Mouse (Mus musculus): ENCODE measurements at regions not wholly inside any gene's neighbourhood (a gene's known extent, or its start where the extent isn't known, plus 50 kb on each side); places are given as distances from the start of the nearest gene placed in this dataset.

DNA sequence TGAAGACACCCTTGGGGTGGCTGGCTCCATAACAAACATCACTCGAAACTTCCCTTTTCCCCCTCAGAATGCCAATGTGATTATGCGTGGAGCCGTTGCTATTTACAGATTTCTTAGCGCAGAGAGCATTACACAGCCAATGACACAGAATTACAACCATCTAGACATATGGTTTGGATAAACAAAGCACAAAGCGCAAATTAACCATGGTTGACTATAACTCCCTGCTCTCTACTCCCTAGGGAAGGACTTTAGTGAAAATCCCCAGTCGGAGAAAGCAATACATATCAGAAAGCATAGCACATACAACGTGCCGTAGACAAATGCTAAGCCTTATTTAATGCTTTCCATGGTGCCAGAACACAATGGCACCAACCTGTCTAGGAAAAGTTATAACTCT lies 131.8 kb downstream of the Tshz3 start:
- no peak for DNase-seq (ENCODE audit: low spot score in 2 of 2)

DNA sequence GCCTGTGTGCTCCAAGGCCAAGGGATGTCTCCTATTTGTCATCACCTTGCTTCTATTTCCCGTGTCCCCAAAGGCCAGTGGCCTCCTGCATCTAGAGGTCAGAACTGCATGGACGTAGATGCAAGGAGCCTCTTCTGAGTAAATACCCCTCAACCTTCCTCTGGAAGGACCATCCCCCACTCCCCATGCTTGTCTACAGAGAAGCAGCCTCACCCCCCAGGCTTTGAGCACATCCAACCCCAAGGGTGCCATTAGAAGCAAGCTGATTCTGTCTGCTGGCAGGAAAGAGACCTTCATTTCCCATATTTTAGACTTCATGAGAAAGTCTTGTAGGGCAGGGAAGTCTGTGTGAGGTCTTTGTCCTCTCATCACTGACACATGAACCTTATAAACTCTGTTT lies 132.2 kb downstream of the Tshz3 start:
- no peak for DNase-seq (ENCODE audit: low spot score in 2 of 2)

DNA sequence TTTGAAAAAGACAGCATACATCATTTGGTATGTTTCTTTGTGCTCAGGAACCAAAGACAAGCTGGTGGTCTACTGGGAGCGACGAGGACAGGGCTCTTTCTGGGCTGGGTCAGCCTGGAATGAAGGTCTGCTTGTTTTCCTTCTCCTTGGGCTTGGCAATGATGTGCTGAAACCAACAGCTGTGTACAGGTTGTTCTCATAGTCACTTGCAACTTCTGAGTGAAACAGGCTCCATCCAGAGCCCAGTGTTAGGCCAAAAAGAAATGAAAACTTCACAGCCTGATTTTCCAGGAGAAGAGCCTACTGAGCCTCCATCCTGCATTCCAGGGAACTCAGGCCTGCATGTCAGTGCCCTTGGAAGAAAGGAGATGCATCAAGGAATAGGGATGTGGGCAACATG lies 150.4 kb downstream of the Tshz3 start:
- no peak for DNase-seq (ENCODE audit: low spot score in 2 of 2)

DNA sequence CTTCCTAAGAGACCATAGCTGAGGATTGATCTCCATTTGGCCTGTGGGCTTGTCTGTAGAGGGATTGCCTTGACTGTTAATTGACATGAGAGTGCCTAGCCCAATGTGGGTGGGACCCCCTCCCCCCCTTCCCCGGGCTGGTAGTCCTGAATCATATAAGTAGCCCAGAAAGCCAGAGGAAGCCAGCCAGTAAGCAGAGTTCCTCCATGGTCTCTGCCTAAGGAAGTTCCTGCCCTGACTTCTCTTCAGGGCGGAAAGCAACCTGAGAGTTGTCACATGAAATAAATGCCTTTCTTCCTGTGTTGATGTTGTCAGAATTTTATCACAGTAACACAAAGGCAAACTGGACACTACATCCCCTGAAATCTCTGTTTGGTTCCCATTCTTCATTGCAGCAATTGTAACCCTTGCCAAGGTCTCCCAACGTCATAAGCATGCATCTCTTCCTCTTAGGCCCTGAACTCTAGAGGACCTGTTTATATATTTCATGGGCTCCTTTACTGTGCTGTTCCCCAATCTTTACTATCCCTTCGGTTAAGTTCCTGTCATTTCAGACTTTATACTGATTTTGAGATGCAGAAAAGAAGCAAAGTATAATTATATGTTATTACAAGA lies 153.5 kb downstream of the Tshz3 start:
- no peak for DNase-seq (ENCODE audit: low spot score in 2 of 2)

DNA sequence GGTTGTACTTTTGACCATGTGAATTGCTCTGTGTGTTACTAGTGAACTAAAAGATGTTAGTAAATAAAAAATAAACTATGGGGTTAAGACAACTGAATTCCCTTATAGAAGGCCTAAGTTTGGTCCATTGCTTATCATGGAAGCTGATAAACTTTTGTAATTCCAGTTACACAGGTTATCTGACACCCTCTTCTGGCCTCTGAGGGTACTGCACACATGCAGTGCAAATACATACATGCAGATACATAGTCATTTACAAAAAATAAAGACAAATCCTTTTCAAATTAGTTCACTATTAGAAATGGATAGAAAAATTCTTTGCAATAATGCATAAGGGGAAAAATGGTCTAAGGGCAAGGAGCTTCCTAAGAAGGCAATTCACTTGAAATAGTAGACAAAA lies 156.4 kb downstream of the Tshz3 start:
- DNase-seq (ENCODE audit: low spot score in 2 of 2): no peak

- DNase-seq (ENCODE audit: low spot score in 2 of 2): no peak
These were observed 161.5 kb downstream of the Tshz3 start for GRCm38 (mm10) chr7:36859428-36859827.

- no peak for DNase-seq (ENCODE audit: low spot score in 2 of 2)
These were observed 164.6 kb downstream of the Tshz3 start for GRCm38 (mm10) chr7:36862481-36862880.

- no peak for DNase-seq (ENCODE audit: low spot score in 2 of 2)
These were observed 165.8 kb downstream of the Tshz3 start for GRCm38 (mm10) chr7:36863745-36864144.

GRCm38 (mm10) chr7:36864675-36865074 lies 166.8 kb downstream of the Tshz3 start:
- no peak for DNase-seq (ENCODE audit: low spot score in 2 of 2)

DNA sequence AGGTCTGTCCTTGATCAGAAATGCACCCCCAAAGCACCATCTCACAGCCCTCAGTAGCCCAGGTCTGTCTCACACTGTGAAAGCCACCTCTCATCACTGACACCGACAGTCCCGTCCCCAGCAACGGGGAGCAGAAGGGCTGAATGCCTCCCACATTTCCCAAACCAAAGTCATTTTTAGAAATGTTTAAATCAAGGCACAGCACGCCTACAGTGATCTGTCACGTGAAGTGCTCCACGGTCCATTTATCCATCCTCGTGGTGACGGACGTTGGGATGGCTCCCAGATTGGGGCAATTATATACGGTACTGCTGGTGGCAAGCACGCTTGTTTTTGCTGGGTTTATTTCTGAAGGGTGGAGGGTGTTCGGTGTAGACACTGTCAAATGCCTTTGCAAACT lies 168.7 kb downstream of the Tshz3 start:
- DNase-seq (ENCODE audit: low spot score in 2 of 2): peak in 1 of 2 experiments; percentile 29

- DNase-seq (ENCODE audit: low spot score in 2 of 2): no peak
These were observed 176.1 kb downstream of the Tshz3 start for GRCm38 (mm10) chr7:36874004-36874403.

- DNase-seq (ENCODE audit: low spot score in 2 of 2): no peak
These were observed 179.8 kb downstream of the Tshz3 start for GRCm38 (mm10) chr7:36877686-36878085.

GRCm38 (mm10) chr7:36892776-36893500 lies 195.0 kb downstream of the Tshz3 start:
- DNase-seq (ENCODE audit: low spot score in 2 of 2): no peak

GRCm38 (mm10) chr7:36896339-36896738 lies 198.4 kb downstream of the Tshz3 start:
- DNase-seq (ENCODE audit: low spot score in 2 of 2): no peak

DNA sequence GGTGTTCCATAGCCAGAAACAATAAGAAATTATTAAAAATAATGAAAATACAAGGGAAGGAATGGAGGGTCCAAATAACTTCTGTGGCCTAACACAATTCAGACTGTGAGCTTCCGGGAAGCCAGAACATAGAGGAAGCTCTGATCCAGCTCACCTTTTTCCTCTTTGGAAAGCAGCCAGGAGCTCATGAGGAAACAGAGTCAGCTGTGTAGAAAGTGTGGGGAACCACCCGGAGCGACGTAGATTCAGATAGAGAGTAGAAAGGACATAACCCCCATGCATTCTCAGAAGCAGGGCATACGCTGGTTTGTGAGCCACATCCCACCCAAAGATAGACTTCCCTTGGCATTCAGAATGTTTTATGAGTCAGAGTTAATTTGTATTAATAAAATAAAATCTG lies 203.6 kb downstream of the Tshz3 start:
- no peak for DNase-seq (ENCODE audit: low spot score in 2 of 2)

DNA sequence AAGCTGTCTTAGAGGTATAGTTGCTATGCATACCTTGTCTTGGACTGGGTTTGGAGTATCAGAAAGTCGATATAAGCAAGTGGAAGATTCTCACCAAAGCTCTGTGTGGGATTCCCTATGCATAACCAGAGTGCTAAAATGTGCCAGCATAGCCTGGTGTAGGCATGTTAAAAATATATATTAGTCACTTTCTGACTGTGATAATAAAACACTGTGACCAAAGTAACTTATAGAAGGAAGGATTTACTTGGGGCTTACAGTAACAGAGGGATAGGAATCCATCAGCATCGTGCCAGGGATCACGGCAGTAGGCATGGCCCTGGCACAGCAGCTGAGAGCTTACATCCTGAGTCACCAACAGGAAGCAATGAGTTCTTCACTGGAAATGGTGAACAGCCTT lies 215.4 kb downstream of the Tshz3 start:
- no peak for DNase-seq (ENCODE audit: low spot score in 2 of 2)

DNA sequence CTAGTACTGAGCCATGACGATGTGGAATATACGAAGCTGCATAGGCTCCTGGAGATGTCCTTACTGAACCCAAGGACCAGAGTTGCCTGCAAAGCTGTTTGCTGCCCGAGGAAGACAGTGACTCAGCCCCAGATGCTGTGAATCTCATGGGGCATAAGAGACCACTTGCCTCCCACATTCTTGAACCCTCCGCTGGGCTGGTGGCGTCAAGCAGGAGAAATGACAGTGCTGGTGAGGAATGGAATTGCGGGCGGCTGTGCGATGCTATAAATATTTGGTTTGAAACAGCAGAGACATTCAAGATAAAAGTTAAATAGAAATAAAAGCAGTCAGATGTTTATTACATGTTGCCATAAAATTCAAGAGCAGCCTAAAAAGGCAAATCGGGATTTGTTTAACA lies 216.3 kb downstream of the Tshz3 start:
- peak in 1 of 2 experiments; percentile 29 for DNase-seq (ENCODE audit: low spot score in 2 of 2)

GRCm38 (mm10) chr7:36915171-36915570 lies 217.3 kb downstream of the Tshz3 start:
- peak in 1 of 2 experiments; percentile 19 for DNase-seq (ENCODE audit: low spot score in 2 of 2)

DNA sequence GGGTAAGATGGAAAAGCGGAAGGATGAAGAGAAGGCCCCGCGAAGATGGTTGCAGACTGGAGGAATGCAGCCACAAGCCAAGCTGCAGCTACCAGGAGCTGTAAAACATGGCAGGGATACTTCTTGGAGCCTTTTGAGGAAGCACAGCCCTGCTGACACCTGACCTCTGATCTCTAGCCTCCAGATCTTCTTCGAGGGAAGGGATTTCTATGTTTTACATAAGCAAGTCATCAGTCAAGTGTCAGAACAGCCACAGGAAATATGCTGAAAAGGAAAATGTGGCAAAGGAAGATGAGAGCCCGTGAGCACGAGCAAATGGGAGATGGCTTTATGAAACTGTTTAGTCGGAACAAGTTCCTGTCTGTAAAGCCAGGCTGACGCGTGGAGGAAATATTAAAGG lies 219.1 kb downstream of the Tshz3 start:
- DNase-seq (ENCODE audit: low spot score in 2 of 2): no peak

DNA sequence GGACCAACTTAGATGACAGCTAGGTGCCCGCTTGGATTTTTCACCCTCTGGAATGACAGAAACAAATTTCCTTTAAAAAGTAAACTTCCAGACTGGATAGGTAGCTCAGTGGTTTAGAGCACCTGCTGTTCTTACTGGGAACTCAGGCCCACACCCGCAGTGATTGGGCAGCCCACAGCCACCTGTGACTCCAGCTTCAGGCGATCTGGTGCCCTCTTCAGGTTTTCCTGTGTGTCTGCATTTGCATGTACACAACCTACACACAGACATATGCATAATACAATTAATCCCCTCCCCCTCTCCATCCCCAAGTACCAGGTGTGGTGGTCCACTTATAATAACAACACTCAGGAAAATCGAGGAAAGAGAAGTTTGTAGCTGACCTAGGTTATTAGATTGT lies 221.5 kb downstream of the Tshz3 start:
- no peak for DNase-seq (ENCODE audit: low spot score in 2 of 2)

DNA sequence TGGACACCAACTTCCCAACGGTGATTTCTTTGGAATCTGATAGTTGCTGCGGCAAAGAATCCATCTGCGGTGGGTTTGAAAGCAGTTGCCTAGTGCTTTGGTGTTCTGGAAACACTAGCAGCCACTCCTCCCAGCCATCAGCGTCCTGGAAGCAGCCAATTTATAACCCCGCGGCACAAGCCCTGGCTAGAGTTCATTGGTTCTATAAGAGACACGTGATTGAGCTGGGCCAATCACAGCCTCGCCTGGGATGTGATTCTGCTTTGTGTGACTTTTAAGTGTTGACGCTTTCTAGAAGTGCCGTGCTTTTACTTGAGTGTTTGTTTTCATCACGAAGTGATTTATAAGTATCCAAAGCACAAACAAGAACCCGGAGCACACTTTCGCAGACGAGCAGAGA lies 223.1 kb downstream of the Tshz3 start:
- no peak for DNase-seq (ENCODE audit: low spot score in 2 of 2)

DNA sequence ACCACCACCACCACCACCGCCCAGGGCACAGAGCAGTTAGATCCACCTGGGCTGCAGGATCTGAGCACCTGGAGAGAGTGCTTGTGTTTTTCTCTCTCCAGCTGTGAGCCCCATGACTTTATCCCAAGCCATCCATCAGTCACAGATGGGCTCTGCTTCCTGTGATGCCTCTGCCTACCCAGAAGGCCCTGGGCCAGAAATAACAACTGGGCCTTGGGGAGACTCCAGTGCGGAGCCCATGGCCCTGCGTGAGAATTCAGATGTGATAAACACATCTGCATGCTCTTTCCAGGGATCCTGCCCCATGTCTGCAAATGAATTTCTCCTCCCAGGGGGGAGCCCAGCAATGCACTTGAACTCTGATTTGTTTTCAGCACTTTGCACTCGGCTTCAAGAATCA lies 235.6 kb downstream of the Tshz3 start:
- DNase-seq (ENCODE audit: low spot score in 2 of 2): no peak

DNA sequence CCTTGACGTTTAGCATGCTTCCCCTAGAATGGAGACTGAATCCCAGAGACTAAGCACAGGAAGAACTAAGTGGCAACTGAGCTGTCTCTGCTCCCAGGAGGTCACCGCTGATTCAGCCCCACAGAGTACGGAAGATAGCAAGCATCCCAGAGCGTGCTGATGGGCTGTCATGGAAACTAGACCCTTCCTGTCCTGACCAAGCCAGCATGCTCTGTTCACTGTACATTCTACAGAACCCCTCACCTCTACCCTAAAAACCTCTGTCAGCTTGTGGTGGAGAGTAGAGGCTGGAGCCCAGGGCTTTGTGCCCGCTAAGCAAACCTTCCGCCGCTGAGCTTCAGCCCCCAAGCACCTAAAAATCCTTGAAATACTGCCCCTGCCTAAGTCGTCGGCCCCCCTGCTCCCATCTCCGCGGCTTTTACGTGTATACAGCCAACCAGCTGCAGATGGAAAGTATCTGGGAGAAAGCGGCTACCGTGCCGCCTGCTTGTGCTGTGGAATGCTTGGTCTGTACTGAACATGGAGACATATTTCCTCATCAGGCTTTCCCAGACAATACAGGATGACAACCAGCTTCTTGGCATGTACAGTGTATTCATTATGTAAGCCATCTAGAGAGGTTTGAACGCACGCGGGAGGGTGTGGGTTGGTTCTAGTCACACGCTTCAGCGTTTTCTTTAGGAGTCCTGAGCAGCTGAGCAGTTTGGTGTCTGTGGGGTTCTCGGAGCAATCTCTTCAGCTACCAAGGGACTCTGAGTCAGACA lies 237.1 kb downstream of the Tshz3 start:
- DNase-seq (ENCODE audit: low spot score in 2 of 2): peak; percentile 15 to 39

Data from frontal cortex, postnatal 25 days (tissue).